Mouse (Mus musculus) bone marrow, adult 2 months (tissue): ENCODE data around the gene Rb1.

Experiments used
- CTCF ChIP-seq: fragments of 200-500 bp; IDR thresholded peaks from 2 replicates; pipeline ENCODE4 v1.5.1; 2011; ENCODE audit warnings: low read length, control low read depth; ENCODE audit not compliant: control insufficient read depth, insufficient read depth
- POLR2A ChIP-seq: fragments of 200-500 bp; IDR thresholded peaks from 2 replicates; pipeline ENCODE4 v1.6.1; 2011; ENCODE audit warnings: low read depth, mild to moderate bottlenecking, control low read depth, low read length, borderline replicate concordance; ENCODE audit not compliant: control insufficient read depth

DNA sequence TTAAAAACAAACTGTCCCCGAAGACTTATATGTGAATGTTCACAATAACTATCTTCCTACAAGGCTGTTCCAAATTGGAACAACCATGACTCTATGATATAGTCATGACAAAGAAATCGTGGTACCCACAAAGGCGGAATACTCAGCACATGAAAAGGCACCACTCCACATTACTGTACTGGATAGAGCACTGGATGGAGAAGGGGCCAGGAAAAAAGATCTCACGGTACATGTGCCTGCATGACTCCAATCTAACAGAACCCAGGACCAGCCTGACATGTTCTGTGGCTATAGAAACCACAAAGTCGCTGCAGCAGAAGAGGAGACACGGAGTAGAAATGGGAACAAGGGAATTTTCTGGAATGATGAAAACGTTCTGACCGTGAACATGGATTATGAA lies 29.1 kb upstream of the Rb1 start:
- TF ChIP-seq CTCF (no peak), POLR2A (no peak)
